ENCODE assay signal across 8 mouse cellular contexts in the genomic region with DNA sequence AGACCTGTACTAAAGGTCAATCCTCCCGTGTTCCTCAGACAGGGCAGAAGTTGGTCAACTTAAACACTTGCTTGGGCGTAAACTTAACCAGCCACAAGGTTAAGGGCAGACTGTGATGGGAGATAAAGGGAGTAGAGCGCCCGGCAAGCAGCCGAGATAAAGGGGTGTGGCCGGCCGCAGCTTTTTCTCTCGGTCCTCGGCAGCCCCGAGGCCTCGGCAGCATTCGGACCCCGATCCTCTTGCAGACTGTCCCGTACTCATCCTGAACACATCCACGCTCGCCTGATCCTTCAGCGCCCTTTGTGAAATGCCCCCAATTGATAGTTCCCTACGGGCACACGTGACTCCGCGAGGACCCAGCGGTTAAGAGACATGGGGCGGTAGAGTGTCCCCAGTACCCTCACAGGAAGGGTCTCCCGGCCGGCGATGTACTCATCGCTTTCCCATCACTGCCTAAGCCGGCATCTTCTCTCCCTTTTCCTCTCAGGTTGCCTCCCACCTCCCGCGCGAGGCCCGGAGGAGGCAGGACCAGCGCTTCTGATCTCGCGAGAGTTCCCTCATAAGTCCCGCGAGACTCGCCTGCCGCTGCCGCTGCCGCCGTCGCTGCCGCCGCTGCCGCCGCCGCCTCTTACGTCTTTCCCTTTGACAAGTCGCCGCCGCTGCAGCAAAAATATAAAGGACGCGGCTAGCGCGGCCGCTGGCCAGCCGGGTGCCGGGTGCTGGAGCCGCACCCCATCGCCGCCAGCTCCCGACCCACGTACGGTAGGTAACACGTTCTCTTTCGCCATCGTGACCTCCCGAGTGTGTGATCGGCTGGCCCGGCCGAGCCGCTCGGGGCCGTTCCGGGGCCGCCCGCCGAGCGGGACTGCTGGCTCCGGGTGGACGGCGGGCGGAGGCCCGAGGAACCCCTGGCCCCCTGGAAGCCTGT. TPM values are rescaled to one million over a fixed set of nuclear protein-coding genes. Genes with fewer than 3 reads are reported as not detected.
A peak's percentile ranks its signal among the peaks of the same experiment; 100 is the strongest.
DNase-seq lines count a peak whose midpoint lies in the region; ATAC-seq lines count a peak whose summit lies in the region.

Gene Herc1 (plus strand): TSS at position 591 of the 928 bp plus-strand sequence.

- H3K9me3 ChIP-seq in megakaryocyte, embryonic 14.5 days = no peaks in the 10 kb centered on the region

- ATAC-seq in common myeloid progenitor, adult 5-6 weeks (replicated peaks; ENCODE audit: low read depth, poor library complexity, severe bottlenecking) = peak; percentile 84

- H3K4me3 ChIP-seq in megakaryocyte, embryonic 14.5 days (replicated peaks) = peak within 1 kb of the TSS; percentile 99

- peaks cover 3% of the 10 kb centered on the region for H3K36me3 ChIP-seq in megakaryocyte, embryonic 14.5 days (replicated peaks; ENCODE audit: low read length)

- peaks cover 72% of the 10 kb centered on the region for H3K4me1 ChIP-seq in megakaryocyte, embryonic 14.5 days

- peak; percentile 98 for DNase-seq in ZHBTc4 (ENCODE audit: low read depth, low spot score)
- peak; percentile 91 to 95 for DNase-seq in gastrocnemius, adult 8-10 months (ENCODE audit: low spot score in 2 of 2)
- peak; percentile 71 for DNase-seq in hindlimb bud, embryonic 11.5 days (ENCODE audit: extremely low spot score, low read depth, low spot score)
- peak; percentile 87 to 94 for DNase-seq in left cerebral cortex, adult 8-10 months (ENCODE audit: low spot score in 2 of 2)
- peak; percentile 97 to 98 for DNase-seq in right cerebral cortex, postnatal 10 days (ENCODE audit: low spot score in 2 of 2)
- peak; percentile 90 for DNase-seq in urinary bladder, postnatal 25 days (ENCODE audit: low spot score)

- H3K27me3 ChIP-seq in megakaryocyte, embryonic 14.5 days (replicated peaks) = no peaks in the 10 kb centered on the region

RNA-seq across cellular contexts. Expression of gene Herc1, which starts in this region (rescaled TPM):
- 80.8 and 106 TPM in 2 replicates for total RNA-seq in common myeloid progenitor, adult 5-6 weeks (2017)
- 10 to 100 TPM; 31.0 to 42.2 (median 34.1) TPM for total RNA-seq in gastrocnemius, adult 8-10 months (2022)
- total RNA-seq in left cerebral cortex, adult 8-10 months (2022) = 100 to 1,000 TPM; 106 to 127 (median 112) TPM
- polyA plus RNA-seq in megakaryocyte, embryonic 14.5 days (2012; ENCODE audit: insufficient read depth, low replicate concordance) = 1.4 and 3.2 TPM in 2 replicates

Comparison
In these comparisons a context has a peak if more than half of its experiments do, and no peak if none do; other contexts are left out.
1. Peak in every context shown above with its lines: DNase-seq, ATAC-seq and H3K4me3 ChIP-seq.